Mouse (Mus musculus): ENCODE results near the gene Cped1. TPM values are rescaled to one million over a fixed set of nuclear protein-coding genes. Genes with fewer than 3 reads are reported as not detected.

Gene Cped1
- total and polyA plus RNA-seq, 3 experiments: 0.22 TPM; not detected in 2

DNA sequence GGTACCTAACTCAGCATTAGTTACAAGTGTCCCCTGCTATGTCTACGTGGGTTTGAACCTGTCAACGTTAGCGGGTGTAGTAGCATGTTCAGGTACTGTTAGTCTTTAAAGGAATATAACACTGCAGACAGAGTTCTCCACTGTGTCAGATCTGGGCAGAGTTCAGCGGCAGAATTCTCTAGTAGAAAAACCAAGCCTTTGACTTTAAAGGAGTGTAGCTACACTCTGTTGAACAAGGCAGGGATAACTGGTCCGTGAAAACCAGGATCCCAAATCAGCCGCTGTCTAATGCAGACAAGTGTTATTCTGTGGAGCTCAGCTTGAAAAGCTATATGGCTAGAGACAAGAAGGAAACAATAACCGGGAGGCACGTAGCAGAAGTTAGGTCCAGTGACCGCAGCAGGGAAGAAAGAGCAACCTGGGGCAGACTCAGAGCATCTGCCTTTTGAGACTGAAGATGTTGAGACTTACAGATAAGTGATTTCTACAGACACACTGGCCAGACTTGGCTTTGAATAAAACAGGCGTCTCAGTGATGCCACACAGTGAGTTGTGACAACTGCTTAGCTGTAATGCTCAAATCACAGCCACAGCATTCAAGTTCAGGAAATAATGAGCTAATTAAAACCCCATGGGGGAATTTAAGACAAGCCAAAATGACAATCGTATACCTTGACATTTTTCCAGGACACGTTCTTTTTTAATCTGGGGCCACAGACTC, 219.5 kb downstream of the Cped1 start:
- 0 out of 2 replicates have a peak, but pooled peaks cover 5% of the 10 kb centered on the region for H3K27me3 ChIP-seq (ENCODE audit: insufficient read depth, low read length)
- TF ChIP-seq CTCF (IDR thresholded peaks at IDR 0.05; ENCODE audit: low read depth, low read length) (no peak), POLR2AphosphoS5 (IDR thresholded peaks at IDR 0.05; ENCODE audit: insufficient replicate concordance, low read depth, low read length) (no peak), GATA2 (IDR thresholded peaks at IDR 0.05; ENCODE audit: borderline replicate concordance, low read depth, low read length) (no peak), GATA1 (IDR thresholded peaks at IDR 0.05; ENCODE audit: borderline replicate concordance, low read length) (no peak), TAL1 (conservative IDR thresholded peaks at IDR 0.05; ENCODE audit: low read depth, low read length) (no peak)
- no peaks in the 10 kb centered on the region for H3K4me1 ChIP-seq (ENCODE audit: insufficient read depth, low read depth, low read length)
- no peak overlapping the region for H3K4me3 ChIP-seq (ENCODE audit: low read depth, low read length)
- DNase-seq (ENCODE audit: low spot score) (no peak), ATAC-seq (ENCODE audit: extremely low read depth, insufficient number of reproducible peaks, low FRiP score, poor library complexity, severe bottlenecking) (no peak)
- H3K36me3 ChIP-seq (replicated peaks): no peaks in the 10 kb centered on the region
- H3K9me3 ChIP-seq (replicated peaks): no peaks in the 10 kb centered on the region

DNA sequence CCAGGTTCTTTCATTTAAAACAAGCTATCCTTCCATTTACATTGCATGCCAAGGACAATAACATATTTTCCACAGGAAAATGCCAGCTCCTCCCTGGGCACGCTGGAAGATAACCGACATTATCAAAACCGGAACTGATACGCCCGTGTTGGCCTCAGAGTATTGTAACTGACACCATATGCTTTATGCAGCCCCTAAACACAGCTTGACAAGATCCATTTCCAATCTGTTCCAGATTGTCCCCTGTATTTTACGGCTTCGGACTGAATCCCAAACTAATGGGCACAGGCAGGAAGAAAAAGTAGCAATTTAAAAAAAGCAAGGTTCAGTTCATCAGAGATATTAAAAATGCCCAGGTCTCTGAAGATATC, 220.0 kb downstream of the Cped1 start:
- Histone ChIP-seq H3K4me1 (ENCODE audit: insufficient read depth, low read depth, low read length) (no peaks in the 10 kb centered on the region), H3K9me3 (replicated peaks) (no peaks in the 10 kb centered on the region), H3K36me3 (replicated peaks) (no peaks in the 10 kb centered on the region), H3K27me3 (ENCODE audit: insufficient read depth, low read length) (0 out of 2 replicates have a peak, but pooled peaks cover 5% of the 10 kb centered on the region), H3K4me3 (ENCODE audit: low read depth, low read length) (no peak overlapping the region)
- no peak for DNase-seq (ENCODE audit: low spot score)
- ATAC-seq (ENCODE audit: extremely low read depth, insufficient number of reproducible peaks, low FRiP score, poor library complexity, severe bottlenecking): no peak
- TF ChIP-seq POLR2AphosphoS5 (IDR thresholded peaks at IDR 0.05; ENCODE audit: insufficient replicate concordance, low read depth, low read length): no peak
- no peak for TF ChIP-seq CTCF (IDR thresholded peaks at IDR 0.05; ENCODE audit: low read depth, low read length)
- TF ChIP-seq GATA1 (IDR thresholded peaks at IDR 0.05; ENCODE audit: borderline replicate concordance, low read length): no peak
- no peak for TF ChIP-seq TAL1 (conservative IDR thresholded peaks at IDR 0.05; ENCODE audit: low read depth, low read length)
- no peak for TF ChIP-seq GATA2 (IDR thresholded peaks at IDR 0.05; ENCODE audit: borderline replicate concordance, low read depth, low read length)

DNA sequence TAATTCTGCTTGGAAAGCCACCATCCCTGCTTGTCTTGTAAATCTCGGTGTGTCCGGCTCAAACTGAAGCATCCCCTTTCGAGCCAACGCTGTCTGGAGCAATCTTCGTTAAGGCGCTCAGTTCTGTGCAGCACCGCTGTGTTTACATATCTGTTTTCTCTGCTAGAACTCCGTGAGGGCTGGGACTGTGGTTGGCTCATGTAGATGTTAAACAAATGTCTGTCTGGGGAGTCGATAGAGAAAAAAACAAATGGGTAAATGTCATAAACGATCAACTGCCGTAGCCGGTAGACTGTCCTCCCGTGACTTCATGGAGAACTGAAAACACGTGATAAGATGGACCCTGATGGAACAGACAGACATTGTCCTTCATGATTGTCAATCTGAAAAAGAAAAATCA, 220.5 kb downstream of the Cped1 start:
- H3K9me3 ChIP-seq (replicated peaks): no peaks in the 10 kb centered on the region
- H3K27me3 ChIP-seq (ENCODE audit: insufficient read depth, low read length): 0 out of 2 replicates have a peak, but pooled peaks cover 5% of the 10 kb centered on the region
- no peak for ATAC-seq (ENCODE audit: extremely low read depth, insufficient number of reproducible peaks, low FRiP score, poor library complexity, severe bottlenecking)
- no peak overlapping the region for H3K4me3 ChIP-seq (ENCODE audit: low read depth, low read length)
- no peak for TF ChIP-seq CTCF (IDR thresholded peaks at IDR 0.05; ENCODE audit: low read depth, low read length)
- no peak for TF ChIP-seq TAL1 (conservative IDR thresholded peaks at IDR 0.05; ENCODE audit: low read depth, low read length)
- TF ChIP-seq GATA2 (IDR thresholded peaks at IDR 0.05; ENCODE audit: borderline replicate concordance, low read depth, low read length): no peak
- no peaks in the 10 kb centered on the region for H3K4me1 ChIP-seq (ENCODE audit: insufficient read depth, low read depth, low read length)
- H3K36me3 ChIP-seq (replicated peaks): no peaks in the 10 kb centered on the region
- no peak for DNase-seq (ENCODE audit: low spot score)

DNA sequence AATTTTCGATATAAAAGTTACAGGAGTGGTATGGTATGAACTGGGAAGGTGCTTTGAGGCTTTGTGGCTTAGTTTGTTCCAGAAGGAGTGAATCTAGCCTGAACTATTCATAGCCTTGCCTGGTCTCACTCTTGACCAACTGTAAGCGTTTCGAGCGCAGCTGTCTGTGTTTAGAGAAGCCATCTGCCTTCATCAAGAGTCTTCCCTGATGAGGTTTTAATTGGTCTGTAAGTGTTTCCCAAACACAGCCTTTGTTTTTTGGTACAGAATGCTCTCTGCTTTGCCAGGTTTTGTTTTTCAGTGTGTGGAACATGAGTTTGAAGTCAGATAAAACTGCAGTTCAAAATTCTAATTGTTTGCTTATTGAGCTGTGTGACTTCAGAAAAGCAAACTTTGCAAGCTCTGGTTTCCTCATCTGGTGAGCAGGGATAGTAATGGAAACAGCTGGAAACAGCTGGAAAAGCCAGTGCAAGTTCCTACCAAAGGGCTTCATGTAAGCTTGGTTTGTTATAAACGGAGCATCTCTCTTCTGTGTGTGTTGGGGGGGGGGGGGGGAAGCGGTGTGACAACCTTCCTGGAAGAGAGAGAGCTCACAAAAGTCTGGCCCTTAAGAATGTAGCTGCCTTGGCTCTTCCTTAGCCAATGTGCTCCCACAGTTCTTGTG, 221.0 kb downstream of the Cped1 start:
- no peak for TF ChIP-seq POLR2AphosphoS5 (IDR thresholded peaks at IDR 0.05; ENCODE audit: insufficient replicate concordance, low read depth, low read length)
- no peak for TF ChIP-seq TAL1 (conservative IDR thresholded peaks at IDR 0.05; ENCODE audit: low read depth, low read length)
- no peak for TF ChIP-seq GATA2 (IDR thresholded peaks at IDR 0.05; ENCODE audit: borderline replicate concordance, low read depth, low read length)
- no peak for TF ChIP-seq GATA1 (IDR thresholded peaks at IDR 0.05; ENCODE audit: borderline replicate concordance, low read length)
- no peak for TF ChIP-seq CTCF (IDR thresholded peaks at IDR 0.05; ENCODE audit: low read depth, low read length)

DNA sequence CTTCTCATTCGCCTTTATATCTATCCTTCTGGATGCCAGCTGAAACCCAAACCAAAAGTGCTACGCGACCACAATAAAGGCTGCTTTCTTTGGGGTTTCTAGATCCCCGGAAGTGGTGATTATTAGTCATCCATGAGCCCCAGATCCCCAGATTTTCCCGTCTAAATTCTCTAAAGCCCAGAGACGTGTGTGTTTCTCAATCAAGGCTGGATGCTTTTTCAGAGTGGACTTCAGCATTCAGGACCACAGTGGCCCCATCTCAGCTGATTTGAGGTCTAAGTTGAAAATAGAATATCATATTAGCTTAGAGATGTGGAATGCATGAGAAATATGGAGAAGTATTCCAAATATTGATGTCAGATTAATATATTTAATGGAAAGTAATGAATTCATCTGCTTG, 226.4 kb downstream of the Cped1 start:
- TF ChIP-seq POLR2AphosphoS5 (IDR thresholded peaks at IDR 0.05; ENCODE audit: insufficient replicate concordance, low read depth, low read length) (no peak), CTCF (IDR thresholded peaks at IDR 0.05; ENCODE audit: low read depth, low read length) (no peak), GATA1 (IDR thresholded peaks at IDR 0.05; ENCODE audit: borderline replicate concordance, low read length) (no peak), TAL1 (conservative IDR thresholded peaks at IDR 0.05; ENCODE audit: low read depth, low read length) (no peak), GATA2 (IDR thresholded peaks at IDR 0.05; ENCODE audit: borderline replicate concordance, low read depth, low read length) (no peak)
- H3K36me3 ChIP-seq (replicated peaks): no peaks in the 10 kb centered on the region
- H3K4me1 ChIP-seq (ENCODE audit: insufficient read depth, low read depth, low read length): no peaks in the 10 kb centered on the region
- H3K4me3 ChIP-seq (ENCODE audit: low read depth, low read length): no peak overlapping the region
- 0 out of 2 replicates have a peak, but pooled peaks cover 2% of the 10 kb centered on the region for H3K27me3 ChIP-seq (ENCODE audit: insufficient read depth, low read length)
- H3K9me3 ChIP-seq (replicated peaks): no peaks in the 10 kb centered on the region
- ATAC-seq (ENCODE audit: extremely low read depth, insufficient number of reproducible peaks, low FRiP score, poor library complexity, severe bottlenecking) (no peak), DNase-seq (ENCODE audit: low spot score) (no peak)

More for the DNA sequence above, 221.0 kb downstream of the Cped1 start:
- ATAC-seq (ENCODE audit: extremely low read depth, insufficient number of reproducible peaks, low FRiP score, poor library complexity, severe bottlenecking): no peak
- no peaks in the 10 kb centered on the region for H3K4me1 ChIP-seq (ENCODE audit: insufficient read depth, low read depth, low read length)
- H3K36me3 ChIP-seq (replicated peaks): no peaks in the 10 kb centered on the region
- H3K27me3 ChIP-seq (ENCODE audit: insufficient read depth, low read length): 0 out of 2 replicates have a peak, but pooled peaks cover 5% of the 10 kb centered on the region
- no peak for DNase-seq (ENCODE audit: low spot score)
- no peak overlapping the region for H3K4me3 ChIP-seq (ENCODE audit: low read depth, low read length)
- no peaks in the 10 kb centered on the region for H3K9me3 ChIP-seq (replicated peaks)

DNA sequence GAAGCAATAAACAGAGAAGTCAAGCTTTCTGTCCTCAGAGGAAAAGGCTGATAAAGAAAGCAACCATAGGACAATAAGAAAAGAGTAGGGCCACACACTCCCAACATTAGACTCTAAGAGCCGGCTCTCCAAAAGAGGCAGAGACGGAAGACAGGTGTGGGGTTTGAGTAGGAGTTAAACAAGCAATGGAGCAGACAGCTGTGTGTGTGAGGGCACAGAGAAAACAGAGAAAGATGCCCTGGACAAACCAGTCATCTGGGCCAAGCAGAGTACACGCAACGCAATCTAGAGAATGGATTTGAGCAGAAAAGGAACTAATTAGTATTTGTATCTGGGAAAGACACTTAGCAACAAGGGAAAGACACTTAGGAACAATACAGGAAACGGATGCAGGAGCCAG, 227.5 kb downstream of the Cped1 start:
- Histone ChIP-seq H3K9me3 (replicated peaks) (no peaks in the 10 kb centered on the region), H3K4me3 (ENCODE audit: low read depth, low read length) (no peak overlapping the region), H3K27me3 (ENCODE audit: insufficient read depth, low read length) (0 out of 2 replicates have a peak, but pooled peaks cover 2% of the 10 kb centered on the region), H3K36me3 (replicated peaks) (no peaks in the 10 kb centered on the region), H3K4me1 (ENCODE audit: insufficient read depth, low read depth, low read length) (no peaks in the 10 kb centered on the region)
- ATAC-seq (ENCODE audit: extremely low read depth, insufficient number of reproducible peaks, low FRiP score, poor library complexity, severe bottlenecking): no peak
- DNase-seq (ENCODE audit: low spot score): no peak
- no peak for TF ChIP-seq TAL1 (conservative IDR thresholded peaks at IDR 0.05; ENCODE audit: low read depth, low read length)
- TF ChIP-seq POLR2AphosphoS5 (IDR thresholded peaks at IDR 0.05; ENCODE audit: insufficient replicate concordance, low read depth, low read length): no peak
- TF ChIP-seq GATA2 (IDR thresholded peaks at IDR 0.05; ENCODE audit: borderline replicate concordance, low read depth, low read length): no peak
- TF ChIP-seq GATA1 (IDR thresholded peaks at IDR 0.05; ENCODE audit: borderline replicate concordance, low read length): no peak
- TF ChIP-seq CTCF (IDR thresholded peaks at IDR 0.05; ENCODE audit: low read depth, low read length): no peak
